10 mouse cellular contexts compared by ENCODE assay signal in the genomic region with DNA sequence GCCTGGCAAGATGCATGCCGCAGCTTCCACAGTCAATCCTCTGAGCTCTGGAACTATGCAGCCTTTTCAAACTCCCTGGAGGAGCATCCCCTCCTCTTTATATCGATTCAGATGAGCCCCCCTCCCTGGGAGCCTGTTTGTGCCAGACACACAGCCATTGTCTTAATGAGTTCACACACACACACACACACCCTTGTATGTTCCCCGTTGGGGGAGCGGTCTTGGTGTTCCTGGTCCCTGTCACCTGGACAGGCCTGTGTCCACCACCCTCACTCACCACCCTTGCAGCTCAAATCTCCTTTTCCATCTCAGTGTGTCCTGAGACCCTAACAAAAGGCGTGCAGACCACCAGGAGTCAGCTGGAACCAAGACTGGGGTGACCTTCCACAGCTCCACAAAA. TPM values are rescaled to one million over a fixed set of nuclear protein-coding genes. Genes with fewer than 3 reads are reported as not detected.
A peak's percentile ranks its signal among the peaks of the same experiment; 100 is the strongest.
DNase-seq lines count a peak whose midpoint lies in the region; ATAC-seq and TF ChIP-seq lines count a peak whose summit lies in the region.
"Had no signal": no experiment of that assay in that cellular context is flagged by ENCODE, and none has a peak within 500 bp of the region (broad histone marks: within the 10 kb centered on the region; RNA-seq: fewer than 3 reads in every experiment).

No protein-coding gene starts in this region.

- no peak overlapping the region for H3K9ac ChIP-seq in kidney, postnatal 0 days (ENCODE audit: low read depth, low read length)
- H3K9ac ChIP-seq in hindbrain, embryonic 15.5 days: peak overlapping the region; percentile 80
- H3K9ac ChIP-seq in neural tube, embryonic 13.5 days: peak overlapping the region; percentile 89

- no peaks in the 10 kb centered on the region for H3K9me3 ChIP-seq in kidney, postnatal 0 days (replicated peaks; ENCODE audit: low read length)
- H3K9me3 ChIP-seq in forebrain, embryonic 10.5 days: no peaks in the 10 kb centered on the region
- H3K9me3 ChIP-seq in hindbrain, embryonic 15.5 days: no peaks in the 10 kb centered on the region
- no peaks in the 10 kb centered on the region for H3K9me3 ChIP-seq in neural tube, embryonic 13.5 days

- WGBS in kidney, postnatal 0 days: 43% methylated on average over 5 of the region's 5 CpGs
- WGBS in forebrain, embryonic 10.5 days: 48% methylated on average over 5 of the region's 5 CpGs
- WGBS in hindbrain, embryonic 15.5 days: 21% methylated on average over 5 of the region's 5 CpGs
- 11% methylated on average over 5 of the region's 5 CpGs for WGBS in neural tube, embryonic 13.5 days

- H3K4me2 ChIP-seq in kidney, postnatal 0 days (ENCODE audit: low read length): peak overlapping the region; percentile 59; the same call in 1 of the 2 replicates
- peak overlapping the region; percentile 91 for H3K4me2 ChIP-seq in hindbrain, embryonic 15.5 days
- H3K4me2 ChIP-seq in neural tube, embryonic 13.5 days: peak overlapping the region; percentile 71

- no peak overlapping the region for H3K4me3 ChIP-seq in kidney, postnatal 0 days (replicated peaks; ENCODE audit: low read depth, low read length)
- H3K4me3 ChIP-seq in forebrain, embryonic 10.5 days: peak overlapping the region; percentile 79
- peak overlapping the region; percentile 85 for H3K4me3 ChIP-seq in hindbrain, embryonic 15.5 days
- H3K4me3 ChIP-seq in neural tube, embryonic 13.5 days: peak overlapping the region; percentile 75

- H3K4me1 ChIP-seq in kidney, postnatal 0 days (replicated peaks; ENCODE audit: insufficient read depth, low read length): peaks cover 3% of the 10 kb centered on the region; the same call in 1 of the 2 replicates
- H3K4me1 ChIP-seq in forebrain, embryonic 10.5 days: peaks cover 49% of the 10 kb centered on the region
- H3K4me1 ChIP-seq in hindbrain, embryonic 15.5 days (replicated peaks): peaks cover 58% of the 10 kb centered on the region
- H3K4me1 ChIP-seq in neural tube, embryonic 13.5 days (replicated peaks): peaks cover 82% of the 10 kb centered on the region

- no peaks in the 10 kb centered on the region for H3K27me3 ChIP-seq in kidney, postnatal 0 days (ENCODE audit: insufficient read depth, low read length)
- H3K27me3 ChIP-seq in forebrain, embryonic 10.5 days (ENCODE audit: poor library complexity, severe bottlenecking): peaks cover 74% of the 10 kb centered on the region
- no peaks in the 10 kb centered on the region for H3K27me3 ChIP-seq in hindbrain, embryonic 15.5 days
- H3K27me3 ChIP-seq in neural tube, embryonic 13.5 days: 0 out of 2 replicates have a peak, but pooled peaks cover 4% of the 10 kb centered on the region

- no peak for TF ChIP-seq CTCF in kidney, postnatal 0 days (IDR thresholded peaks at IDR 0.05; ENCODE audit: low read depth)

- no peak for ATAC-seq in kidney, postnatal 0 days (replicated peaks; ENCODE audit: low FRiP score, low read depth)
- ATAC-seq in hindbrain, embryonic 15.5 days (ENCODE audit: low FRiP score, low read depth): no peak
- ATAC-seq in neural tube, embryonic 13.5 days (ENCODE audit: low read depth): peak; percentile 3; the same call in 1 of the 2 replicates
- ATAC-seq in CD4-positive, CD25-positive, alpha-beta regulatory T cell, adult 4 months: no peak

- H3K36me3 ChIP-seq in kidney, postnatal 0 days (ENCODE audit: insufficient read depth, low read length): no peaks in the 10 kb centered on the region
- no peaks in the 10 kb centered on the region for H3K36me3 ChIP-seq in forebrain, embryonic 10.5 days (replicated peaks)
- no peaks in the 10 kb centered on the region for H3K36me3 ChIP-seq in hindbrain, embryonic 15.5 days
- no peaks in the 10 kb centered on the region for H3K36me3 ChIP-seq in neural tube, embryonic 13.5 days

- no peak overlapping the region for H3K27ac ChIP-seq in kidney, postnatal 0 days
- H3K27ac ChIP-seq in forebrain, embryonic 10.5 days: peak overlapping the region; percentile 60; the same call in 1 of the 2 replicates
- peak overlapping the region; percentile 96 for H3K27ac ChIP-seq in hindbrain, embryonic 15.5 days (replicated peaks)
- H3K27ac ChIP-seq in neural tube, embryonic 13.5 days (replicated peaks): peak overlapping the region; percentile 98

- no peak for DNase-seq in kidney, postnatal 0 days (ENCODE audit: low spot score)
- DNase-seq in kidney, adult 11 months: no peak
- DNase-seq in forebrain, embryonic 10.5 days (ENCODE audit: extremely low spot score, low spot score): no peak
- no peak for DNase-seq in ovary, adult 18-20 months (ENCODE audit: low spot score)
- DNase-seq: adrenal gland, postnatal 14 days; lung, postnatal 10 days; thymus, postnatal 14 days had no signal

RNA-seq across cellular contexts. Expression of a gene that starts 2.1 kb away (rescaled TPM):
- polyA plus RNA-seq in kidney, postnatal 0 days (2015; fragmentation: Nextera tagmentation; extraction: Ambion mirVana): 5.1 and 5.9 TPM in 2 replicates
- polyA plus RNA-seq in forebrain, embryonic 10.5 days (2016; fragmentation: Nextera tagmentation; extraction: Ambion mirVana): 5.0 and 6.5 TPM in 2 replicates
- 20.7 and 23.3 TPM in 2 replicates for polyA plus RNA-seq in hindbrain, embryonic 15.5 days (2015; fragmentation: Nextera tagmentation; extraction: Ambion mirVana)
- 28.5 and 29.8 TPM in 2 replicates for polyA plus RNA-seq in neural tube, embryonic 13.5 days (2015; fragmentation: Nextera tagmentation; extraction: Ambion mirVana)
- polyA plus RNA-seq in CD4-positive, CD25-positive, alpha-beta regulatory T cell, adult 4 months (2017; shearing (Covaris generic)): under 1 TPM in 1 of 2 experiments, not detected in 1; 0.15 TPM

RNA-seq across cellular contexts. Expression of a gene that starts 53.0 kb away (rescaled TPM):
- polyA plus RNA-seq in kidney, postnatal 0 days (2015; fragmentation: Nextera tagmentation; extraction: Ambion mirVana): 0.80 and 1.4 TPM in 2 replicates
- polyA plus RNA-seq in forebrain, embryonic 10.5 days (2016; fragmentation: Nextera tagmentation; extraction: Ambion mirVana): not detected in 2 replicates
- 2.1 and 2.6 TPM in 2 replicates for polyA plus RNA-seq in hindbrain, embryonic 15.5 days (2015; fragmentation: Nextera tagmentation; extraction: Ambion mirVana)
- 2.9 and 7.2 TPM in 2 replicates for polyA plus RNA-seq in neural tube, embryonic 13.5 days (2015; fragmentation: Nextera tagmentation; extraction: Ambion mirVana)
- polyA plus RNA-seq in CD4-positive, CD25-positive, alpha-beta regulatory T cell, adult 4 months (2017; shearing (Covaris generic)): not detected
